ENCODE assay signal across 8 mouse cellular contexts in genomic region chr9:119093419-119094295, GRCm38 (mm10). TPM values are rescaled to one million over a fixed set of nuclear protein-coding genes. Genes with fewer than 3 reads are reported as not detected.
DNase-seq lines count a peak whose midpoint lies in the region; ATAC-seq and TF ChIP-seq lines count a peak whose summit lies in the region.

Gene Plcd1, minus strand, starts transcription at chr9:119093502.

- no peak for TF ChIP-seq POLR2A in CH12.LX (IDR thresholded peaks at IDR 0.05; ENCODE audit: low read depth, low read length)

- no peaks in the 10 kb centered on the region for H3K79me2 ChIP-seq in CH12.LX (replicated peaks; ENCODE audit: control insufficient read depth, extremely low read depth, insufficient read depth, poor library complexity, severe bottlenecking)

- peak within 1 kb of the TSS; percentile 2; the same call in 1 of the 2 replicates for H3K9ac ChIP-seq in CH12.LX (ENCODE audit: insufficient read depth, low read depth)
- H3K9ac ChIP-seq in forebrain, postnatal 0 days = peak within 1 kb of the TSS; percentile 58
- no peak within 1 kb of the TSS; the same call in 1 of the 2 replicates for H3K9ac ChIP-seq in liver, embryonic 16.5 days (ENCODE audit: low read depth, low read length)
- H3K9ac ChIP-seq in neural tube, embryonic 15.5 days (replicated peaks) = peak within 1 kb of the TSS; percentile 62

- 8% methylated on average over 45 of the region's 45 CpGs for WGBS in forebrain, postnatal 0 days
- WGBS in large intestine, adult 2 months = 19% methylated on average over 45 of the region's 45 CpGs
- WGBS in liver, embryonic 16.5 days (ENCODE audit: insufficient replicate concordance) = 12% methylated on average over 42 of the region's 45 CpGs
- WGBS in neural tube, embryonic 15.5 days = 10% methylated on average over 44 of the region's 45 CpGs

- intact Hi-C loops in heart, postnatal 14 days (cut with DNase I) = no loop called here

- in situ Hi-C loops in CH12.LX (cut with MboI; ENCODE audit: low pct_ligation_motif_present, low pct_unique_long_range_greater_than_20kb, low sequenced_read_pairs) = no loop called here

- dilution Hi-C loops in CH12.LX (cut with MboI; ENCODE audit: extremely low pct_ligation_motif_present, extremely low pct_unique_long_range_greater_than_20kb, low sequenced_read_pairs) = no loop called here

- peaks cover 12 to 18% of the 10 kb centered on the region in 2 experiments for H3K4me1 ChIP-seq in CH12.LX (ENCODE audit: control insufficient read depth in 1 of 2, insufficient read depth in 2 of 2)
- H3K4me1 ChIP-seq in forebrain, postnatal 0 days (ENCODE audit: insufficient read depth) = peaks cover 4% of the 10 kb centered on the region
- H3K4me1 ChIP-seq in liver, embryonic 16.5 days (ENCODE audit: control insufficient read depth, low read depth, low read length) = peaks cover under 1% of the 10 kb centered on the region; the same call in 1 of the 2 replicates
- peaks cover 37% of the 10 kb centered on the region for H3K4me1 ChIP-seq in neural tube, embryonic 15.5 days

- H3K4me2 ChIP-seq in CH12.LX (ENCODE audit: insufficient read depth, low read depth, poor library complexity, severe bottlenecking) = peak within 1 kb of the TSS; percentile 17
- peak within 1 kb of the TSS; percentile 85 for H3K4me2 ChIP-seq in forebrain, postnatal 0 days (ENCODE audit: low read depth)
- H3K4me2 ChIP-seq in liver, embryonic 16.5 days (ENCODE audit: low read depth, low read length) = peak within 1 kb of the TSS; percentile 49
- peak within 1 kb of the TSS; percentile 88 for H3K4me2 ChIP-seq in neural tube, embryonic 15.5 days

- peak within 1 kb of the TSS in 1 of 3 experiments; percentile 41 for H3K4me3 ChIP-seq in CH12.LX (replicated peaks in 1 of 3; ENCODE audit: low read depth in 2 of 3, low read length in 2 of 3, poor library complexity in 1 of 3)
- peak within 1 kb of the TSS; percentile 54 for H3K4me3 ChIP-seq in forebrain, postnatal 0 days (ENCODE audit: low read depth, low read length)
- peak within 1 kb of the TSS; percentile 51 for H3K4me3 ChIP-seq in liver, embryonic 16.5 days (ENCODE audit: low read depth, low read length)
- peak within 1 kb of the TSS; percentile 58 for H3K4me3 ChIP-seq in neural tube, embryonic 15.5 days (replicated peaks)

- no peak within 1 kb of the TSS for H3K27ac ChIP-seq in CH12.LX (ENCODE audit: insufficient read depth, low read depth)
- H3K27ac ChIP-seq in forebrain, postnatal 0 days (ENCODE audit: low read depth, low read length) = peak within 1 kb of the TSS; percentile 57; the same call in 1 of the 2 replicates
- H3K27ac ChIP-seq in liver, embryonic 16.5 days (ENCODE audit: low read length) = no peak within 1 kb of the TSS
- peak within 1 kb of the TSS; percentile 60 for H3K27ac ChIP-seq in neural tube, embryonic 15.5 days (replicated peaks)

- no peak for TF ChIP-seq EP300 in CH12.LX (IDR thresholded peaks at IDR 0.05; ENCODE audit: low read length)

- peak; percentile 87 for ATAC-seq in forebrain, postnatal 0 days
- peak; percentile 69 for ATAC-seq in liver, embryonic 16.5 days (ENCODE audit: low read depth)
- ATAC-seq in neural tube, embryonic 15.5 days (ENCODE audit: low FRiP score) = peak; percentile 90

- peaks cover 89% of the 10 kb centered on the region for H3K27me3 ChIP-seq in CH12.LX (replicated peaks)
- H3K27me3 ChIP-seq in forebrain, postnatal 0 days (ENCODE audit: insufficient read depth, low read length) = peaks cover 2% of the 10 kb centered on the region; the same call in 1 of the 2 replicates
- H3K27me3 ChIP-seq in liver, embryonic 16.5 days (ENCODE audit: control insufficient read depth, insufficient read depth, low read depth, low read length) = peaks cover 42% of the 10 kb centered on the region
- peaks cover 5% of the 10 kb centered on the region; the same call in 1 of the 2 replicates for H3K27me3 ChIP-seq in neural tube, embryonic 15.5 days (replicated peaks)

- DNase-seq in CH12.LX (ENCODE audit: extremely low read depth) = no peak
- peak; percentile 48 to 65 for DNase-seq in cerebellum, adult 18-20 months
- DNase-seq in forebrain, postnatal 0 days = peak; percentile 78
- peak; percentile 97 for DNase-seq in heart, postnatal 14 days
- DNase-seq in large intestine, adult 2 months (ENCODE audit: low read depth, low spot score) = no peak
- peak; percentile 80 for DNase-seq in urinary bladder, adult 2 months (ENCODE audit: low spot score)

- H3K36me3 ChIP-seq in CH12.LX (replicated peaks in 1 of 2; ENCODE audit: control insufficient read depth in 1 of 2, insufficient read depth in 1 of 2, low read length in 1 of 2) = no peaks in the 10 kb centered on the region
- no peaks in the 10 kb centered on the region for H3K36me3 ChIP-seq in forebrain, postnatal 0 days (ENCODE audit: insufficient read depth)
- H3K36me3 ChIP-seq in liver, embryonic 16.5 days (ENCODE audit: control insufficient read depth, insufficient read depth) = no peaks in the 10 kb centered on the region
- H3K36me3 ChIP-seq in neural tube, embryonic 15.5 days = no peaks in the 10 kb centered on the region

- H3K9me3 ChIP-seq in CH12.LX (replicated peaks; ENCODE audit: low read length) = no peaks in the 10 kb centered on the region
- H3K9me3 ChIP-seq in forebrain, postnatal 0 days (ENCODE audit: low read length) = no peaks in the 10 kb centered on the region
- H3K9me3 ChIP-seq in liver, embryonic 16.5 days (replicated peaks; ENCODE audit: control insufficient read depth, low read length) = no peaks in the 10 kb centered on the region
- H3K9me3 ChIP-seq in neural tube, embryonic 15.5 days (replicated peaks) = no peaks in the 10 kb centered on the region

- TF ChIP-seq RAD21 in CH12.LX (IDR thresholded peaks at IDR 0.05; ENCODE audit: low read depth, low read length) = no peak

- TF ChIP-seq CTCF in CH12.LX (conservative IDR thresholded peaks at IDR 0.05 in 1 of 2, IDR thresholded peaks at IDR 0.05 in 1 of 2; ENCODE audit: low read depth in 2 of 2, low read length in 2 of 2) = no peak
- peak; percentile 2; the same call in 1 of the 2 replicates for TF ChIP-seq CTCF in forebrain, postnatal 0 days (IDR thresholded peaks at IDR 0.05; ENCODE audit: low read depth)

TF ChIP-seq in CH12.LX, 34 proteins besides CTCF, POLR2A, EP300 and RAD21:
- peak; percentile 38 for TF ChIP-seq BHLHE40 (IDR thresholded peaks at IDR 0.05; ENCODE audit: low read depth, low read length)
- no peak for TF ChIP-seq GABPA (IDR thresholded peaks at IDR 0.05; ENCODE audit: insufficient replicate concordance, low read depth, low read length)
- TF ChIP-seq ZNF384 (IDR thresholded peaks at IDR 0.05; ENCODE audit: low read depth, low read length) = 0 out of 2 replicates have a peak, but pooled peaks have one; percentile 15
TF ChIP-seq in CH12.LX: peak in this region for 2.

RNA-seq across cellular contexts. Expression of gene Plcd1, which starts in this region (rescaled TPM):
- total RNA-seq in CH12.LX (2012; rRNA removed) (0.21 and 0.38 TPM in 2 replicates), CH12.LX (2014; rRNA removed) (not detected in 2 replicates)
- 0.43 and 0.59 TPM in 2 replicates for polyA plus RNA-seq in CH12.LX (2012; ENCODE audit: insufficient read length, low read depth)
- total RNA-seq in forebrain, postnatal 0 days (2014; rRNA removed) = 9.6 and 16.1 TPM in 2 replicates
- polyA plus RNA-seq in forebrain, postnatal 0 days (2015; fragmentation: Nextera tagmentation; extraction: Ambion mirVana) = 8.2 and 11.3 TPM in 2 replicates
- 10 to 100 TPM; 14.2 to 18.6 TPM for total RNA-seq in heart, postnatal 14 days (2021)
- 48.4 and 50.9 TPM in 2 replicates for polyA plus RNA-seq in large intestine, adult 2 months (2012; rRNA removed)
- 1.5 and 1.6 TPM in 2 replicates for polyA plus RNA-seq in liver, embryonic 16.5 days (2015; fragmentation: Nextera tagmentation; extraction: Ambion mirVana)
- polyA plus RNA-seq in neural tube, embryonic 15.5 days (2015; fragmentation: Nextera tagmentation; extraction: Ambion mirVana) = 16.6 and 24.3 TPM in 2 replicates
- polyA plus RNA-seq in urinary bladder, adult 2 months (2012; rRNA removed) = 72.3 and 76.4 TPM in 2 replicates

Comparison
In these comparisons a context has a peak if more than half of its experiments do, and no peak if none do; other contexts are left out.
1. DNase-seq: peak in cerebellum, adult 18-20 months (2 of 2), forebrain, postnatal 0 days (single experiment), heart, postnatal 14 days (2 of 2) and urinary bladder, adult 2 months (single experiment); none in CH12.LX (single experiment) and large intestine, adult 2 months (single experiment).
2. H3K27ac ChIP-seq: peak in forebrain, postnatal 0 days (single experiment) and neural tube, embryonic 15.5 days (single experiment); none in CH12.LX (single experiment) and liver, embryonic 16.5 days (single experiment).
3. H3K4me2 ChIP-seq: peak in every context shown above with its lines; median percentile 88 in neural tube, embryonic 15.5 days; 85 in forebrain, postnatal 0 days; 49 in liver, embryonic 16.5 days; 17 in CH12.LX.
4. Peak in every context shown above with its lines, with median percentiles within 50 percentile points of each other: ATAC-seq.